Mouse (Mus musculus) CH12.LX (cell line): Measurements from ENCODE around the gene Schip1.

Experiments used
- CHD1 ChIP-seq: IDR thresholded peaks from 2 replicates; pipeline ENCODE4 v1.6.1; 2012; ENCODE audit warnings: low read depth, low read length, improper control_type of control experiment, inconsistent platforms
- CHD2 ChIP-seq: IDR thresholded peaks from 2 replicates; pipeline ENCODE4 v1.6.1; 2011; ENCODE audit warnings: low read length, improper control_type of control experiment
- CTCF ChIP-seq, 2 experiments: IDR thresholded peaks in 1 of 2; conservative IDR thresholded peaks in 1 of 2; 2 replicates each; pipeline ENCODE4 v1.5.1; 2011 to 2012; ENCODE audit warnings: low read depth in 2 of 2, low read length in 2 of 2, improper control_type of control experiment in 1 of 2, inconsistent platforms in 1 of 2, mild to moderate bottlenecking in 1 of 2, moderate library complexity in 1 of 2
- EP300 ChIP-seq: IDR thresholded peaks from 2 replicates; pipeline ENCODE4 v1.6.1; 2011; ENCODE audit warnings: low read length, improper control_type of control experiment
- GABPA ChIP-seq: IDR thresholded peaks from 2 replicates; pipeline ENCODE4 v1.6.1; 2012; ENCODE audit warnings: low read depth, low read length, improper control_type of control experiment, inconsistent platforms; ENCODE audit not compliant: insufficient replicate concordance
- JUND ChIP-seq: conservative IDR thresholded peaks from 2 replicates; pipeline ENCODE4 v1.6.1; 2011; ENCODE audit warnings: low read depth, low read length, improper control_type of control experiment
- KAT2A ChIP-seq: IDR thresholded peaks from 2 replicates; pipeline ENCODE4 v1.6.1; 2012; ENCODE audit warnings: low read length, improper control_type of control experiment, inconsistent platforms; ENCODE audit not compliant: insufficient replicate concordance
- MAX ChIP-seq: IDR thresholded peaks from 2 replicates; pipeline ENCODE4 v1.6.1; 2011; ENCODE audit warnings: low read length, improper control_type of control experiment
- MXI1 ChIP-seq: IDR thresholded peaks from 2 replicates; pipeline ENCODE4 v1.6.1; 2011; ENCODE audit warnings: mild to moderate bottlenecking, low read depth, low read length, improper control_type of control experiment
- POLR2A ChIP-seq: IDR thresholded peaks from 2 replicates; pipeline ENCODE4 v1.6.1; 2011; ENCODE audit warnings: low read depth, mild to moderate bottlenecking, improper control_type of control experiment, low read length
- RCOR1 ChIP-seq: conservative IDR thresholded peaks from 2 replicates; pipeline ENCODE4 v1.6.1; 2012; ENCODE audit warnings: low read depth, mild to moderate bottlenecking, inconsistent platforms, low read length, improper control_type of control experiment
- TCF12 ChIP-seq: IDR thresholded peaks from 2 replicates; pipeline ENCODE4 v1.6.1; 2014; ENCODE audit warnings: low read depth, mild to moderate bottlenecking, inconsistent platforms, low read length, improper control_type of control experiment
- UBTF ChIP-seq: IDR thresholded peaks from 2 replicates; pipeline ENCODE4 v1.6.1; 2012; ENCODE audit warnings: low read depth, mild to moderate bottlenecking, inconsistent platforms, low read length, improper control_type of control experiment, moderate library complexity
- USF1 ChIP-seq: IDR thresholded peaks from 2 replicates; pipeline ENCODE4 v1.6.1; 2014; ENCODE audit warnings: low read depth, mild to moderate bottlenecking, inconsistent platforms, low read length, improper control_type of control experiment

- TF ChIP-seq POLR2A (no peak), GABPA (no peak), KAT2A (no peak), MAX (no peak), CHD2 (no peak), TCF12 (no peak), JUND (no peak), RCOR1 (no peak), EP300 (no peak), MXI1 (no peak), CTCF (conservative IDR thresholded peaks at IDR 0.05 in 1 of 2, IDR thresholded peaks at IDR 0.05 in 1 of 2; ENCODE audit: low read depth in 2 of 2, low read length in 2 of 2) (no peak), UBTF (no peak), USF1 (no peak), CHD1 (no peak)
Observed at GRCm38 (mm10) chr3:68269251-68269650, 204.6 kb downstream of the Schip1 start.
